Mouse (Mus musculus): ENCODE measurements around the gene Gm45021.

DNA sequence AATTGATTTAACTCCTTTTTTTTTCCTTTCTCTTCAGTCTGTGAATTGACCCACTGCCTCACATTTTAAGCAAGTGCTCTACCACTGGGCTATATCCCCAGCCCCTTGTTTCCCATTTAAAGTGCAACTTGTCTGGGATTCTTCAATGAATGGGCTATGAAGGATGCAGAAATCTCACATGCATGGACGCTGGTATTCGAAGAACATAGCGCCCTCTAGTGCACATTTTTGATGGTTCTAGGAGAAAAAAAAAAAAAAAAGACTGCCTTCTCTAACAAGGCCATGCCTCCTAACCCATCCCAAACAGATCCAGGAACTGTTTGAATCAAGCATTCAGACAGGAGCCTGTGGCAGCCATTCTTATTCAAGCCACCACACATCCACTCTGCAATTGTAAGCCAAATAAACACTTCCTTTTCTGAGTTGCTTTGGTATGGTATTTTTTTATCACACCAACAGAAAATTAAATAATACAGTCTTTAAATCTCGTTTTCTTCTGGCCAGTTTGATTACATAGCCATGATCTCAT lies 53.4 kb downstream of the Gm45021 start:
- TF ChIP-seq TAL1 (conservative IDR thresholded peaks at IDR 0.05; ENCODE audit: low read depth, low read length) = no peak
- no peak for TF ChIP-seq CTCF (IDR thresholded peaks at IDR 0.05; ENCODE audit: low read depth, low read length)
- TF ChIP-seq GATA1 (IDR thresholded peaks at IDR 0.05; ENCODE audit: borderline replicate concordance, low read length) = no peak

Measured in G1E (cell line).